Mouse (Mus musculus) spleen, adult 18-20 months (tissue): Measurements from ENCODE around the gene Rpl3.

Source experiments
- DNase-seq, 2 experiments: peaks; one replicate each; pipeline ENCODE4 v3.0.0; 2022; ENCODE audit warnings: mixed read lengths in 2 of 2

Rpl3 gene

DNA sequence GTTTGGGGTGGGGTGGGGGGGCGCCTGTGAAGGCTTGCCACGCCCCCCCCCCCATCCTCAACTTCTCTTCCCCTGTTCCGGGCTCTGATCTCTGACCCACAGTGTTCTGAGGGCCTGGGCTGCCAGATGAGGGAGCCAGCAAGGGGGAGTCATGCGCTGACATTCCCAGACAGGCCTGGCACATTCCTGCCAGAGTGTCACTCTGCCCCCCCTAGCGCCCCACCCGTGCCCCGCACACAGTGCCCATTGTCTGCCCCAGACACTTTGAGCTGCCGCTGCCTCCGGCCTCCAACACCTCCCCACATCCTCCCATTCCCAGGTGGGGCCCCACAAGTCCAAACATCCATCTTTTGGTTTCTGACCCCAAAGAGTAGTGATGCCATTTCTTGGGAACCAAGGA lies 29.3 kb downstream of the Rpl3 start:
- DNase-seq: no peak

GRCm38 (mm10) chr15:80061071-80061550 lies 30.6 kb downstream of the Rpl3 start:
- DNase-seq: no peak

DNA sequence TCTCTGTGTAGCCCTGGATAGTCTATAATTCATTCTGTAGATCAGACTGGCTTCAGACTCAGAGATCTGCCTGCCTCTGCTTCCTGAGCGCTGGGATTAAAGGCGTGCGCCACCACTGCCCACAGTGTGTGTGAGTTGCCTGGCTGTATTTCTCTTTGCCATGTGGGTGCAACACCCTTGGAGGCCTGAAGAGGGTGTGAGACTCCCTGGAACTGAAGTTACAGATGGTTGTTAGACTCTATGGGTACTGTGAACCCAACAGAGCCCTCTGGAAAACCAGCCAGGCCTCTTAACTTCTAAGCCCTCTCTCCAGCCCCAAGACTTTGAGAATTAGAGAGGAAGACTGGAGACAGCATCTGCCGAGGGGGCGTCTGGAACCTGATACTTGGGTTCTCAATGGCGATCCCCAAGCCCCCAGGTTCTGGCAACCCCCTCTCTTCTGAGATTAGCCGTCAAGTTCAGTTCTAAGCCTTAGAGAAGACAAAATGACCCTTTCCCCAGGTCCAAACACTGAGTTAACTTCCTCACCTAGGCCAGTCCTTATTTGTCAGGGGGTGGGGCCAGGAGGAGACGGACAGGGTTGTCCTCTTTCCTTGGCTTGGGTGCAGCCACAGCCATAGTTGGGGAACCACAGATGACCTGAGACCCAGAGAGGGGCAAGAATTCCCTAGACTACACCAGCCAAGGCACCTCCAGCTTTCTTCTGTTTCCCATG lies 31.2 kb downstream of the Rpl3 start:
- DNase-seq: no peak

- DNase-seq: no peak
Measured at GRCm38 (mm10) chr15:80059606-80060005, 32.1 kb downstream of the Rpl3 start.

- DNase-seq: no peak
Measured at GRCm38 (mm10) chr15:80058151-80058550, 33.5 kb downstream of the Rpl3 start.

DNA sequence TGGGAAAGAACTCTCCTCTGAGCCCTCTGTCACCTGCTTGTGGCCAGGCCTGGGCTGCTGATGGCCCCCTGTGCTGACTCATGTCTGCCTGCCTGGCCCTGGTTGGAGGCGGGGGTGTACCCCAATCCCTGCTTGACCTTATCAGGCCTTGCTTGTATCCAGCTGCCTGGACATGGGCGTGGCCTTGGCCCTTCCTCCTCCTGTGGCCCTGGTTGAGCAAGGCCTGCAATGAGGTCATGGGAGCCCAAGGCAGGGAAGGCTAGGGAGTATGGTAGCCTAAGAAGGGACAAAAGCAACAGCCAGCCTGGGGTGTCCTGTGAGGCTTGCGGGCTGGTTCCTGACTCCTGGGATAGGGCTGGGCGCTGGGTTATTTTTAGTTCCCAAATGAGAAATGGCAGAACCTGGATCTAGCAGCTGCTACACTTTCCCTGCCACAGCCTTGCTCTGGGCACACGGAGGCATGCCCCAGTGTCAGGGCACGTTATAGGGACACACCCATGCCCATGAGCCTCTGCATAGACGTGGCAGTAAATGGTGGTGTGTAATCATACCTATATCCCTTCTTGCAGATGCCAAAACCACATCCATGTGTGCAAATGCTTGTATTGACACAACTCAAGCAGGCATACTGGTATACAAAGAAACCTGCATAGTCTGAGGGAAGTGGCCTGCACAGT lies 37.5 kb downstream of the Rpl3 start:
- DNase-seq: no peak

- no peak for DNase-seq
Measured at GRCm38 (mm10) chr15:80053381-80054033, 38.2 kb downstream of the Rpl3 start.

- DNase-seq: no peak
Measured at GRCm38 (mm10) chr15:80051782-80052181, 39.9 kb downstream of the Rpl3 start.

DNA sequence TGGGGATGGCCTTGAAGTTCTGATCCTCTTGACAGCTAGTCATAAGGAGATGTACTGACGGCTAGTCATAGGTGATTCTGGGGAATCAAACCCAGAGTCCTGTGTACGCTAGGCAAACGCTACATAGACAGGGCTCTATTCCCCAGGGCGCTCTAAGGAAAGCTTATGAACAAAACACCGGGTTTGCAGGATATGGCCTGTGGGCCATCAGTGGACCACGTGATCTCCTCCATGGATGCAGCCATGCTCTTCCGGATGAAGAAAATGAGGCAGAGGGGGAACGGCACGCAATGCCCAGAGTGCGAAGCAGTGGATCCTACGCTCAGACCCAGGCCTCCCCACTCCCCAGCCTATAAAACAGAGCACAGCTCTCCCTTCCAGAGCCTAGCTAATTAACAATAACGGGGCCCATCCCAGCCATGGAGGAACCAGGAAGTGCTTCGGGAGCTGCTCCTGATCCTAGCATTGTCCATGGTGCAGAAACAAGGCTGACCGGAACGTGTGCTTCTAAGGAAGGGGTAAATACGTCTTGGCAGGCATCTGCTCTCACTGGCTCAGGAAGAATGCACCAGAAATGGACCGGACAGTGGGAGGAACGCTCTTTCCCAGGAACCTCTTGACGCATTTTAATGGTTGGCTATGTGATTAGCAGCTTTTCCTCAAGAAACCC lies 40.4 kb downstream of the Rpl3 start:
- DNase-seq: no peak

DNA sequence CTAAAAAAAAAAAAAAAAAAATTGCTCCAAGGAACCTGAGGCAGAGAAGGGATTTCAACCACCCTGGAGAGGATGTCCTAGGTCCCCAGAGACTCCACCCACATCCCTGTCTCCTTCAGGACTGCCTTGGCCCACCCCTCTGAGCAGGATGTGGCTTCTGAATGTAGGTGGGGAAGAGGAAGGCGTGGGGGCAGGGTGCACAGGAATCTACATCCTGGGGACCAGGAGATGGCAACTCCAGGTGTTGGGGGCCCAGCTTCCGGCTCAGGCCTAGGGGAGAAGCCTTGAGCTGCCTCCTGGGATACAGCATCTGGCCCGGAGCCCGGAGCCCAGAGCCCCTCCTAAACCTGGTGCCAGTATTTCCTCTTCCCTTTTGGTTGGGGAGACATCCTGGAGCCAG lies 41.6 kb downstream of the Rpl3 start:
- DNase-seq: no peak

DNA sequence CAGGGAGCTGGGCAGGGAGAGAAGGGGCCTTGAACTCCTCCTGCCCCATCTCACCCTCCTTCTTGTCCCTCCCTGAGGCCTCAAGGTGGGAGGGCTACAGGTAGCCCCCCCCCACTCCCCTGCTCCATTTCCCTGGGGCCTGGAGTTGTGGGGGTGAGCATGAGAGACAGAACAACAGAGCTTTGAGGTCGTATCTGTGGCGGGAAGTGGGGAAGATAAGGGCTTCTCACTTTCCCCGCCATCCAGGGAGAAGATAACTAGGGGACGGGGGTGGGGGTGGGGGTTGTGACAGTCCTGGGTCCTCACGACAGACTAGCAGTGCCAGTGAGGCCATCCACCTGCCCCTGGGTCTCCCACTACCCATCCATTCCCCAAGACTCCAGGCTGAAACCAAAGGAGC lies 43.7 kb downstream of the Rpl3 start:
- DNase-seq: no peak

DNA sequence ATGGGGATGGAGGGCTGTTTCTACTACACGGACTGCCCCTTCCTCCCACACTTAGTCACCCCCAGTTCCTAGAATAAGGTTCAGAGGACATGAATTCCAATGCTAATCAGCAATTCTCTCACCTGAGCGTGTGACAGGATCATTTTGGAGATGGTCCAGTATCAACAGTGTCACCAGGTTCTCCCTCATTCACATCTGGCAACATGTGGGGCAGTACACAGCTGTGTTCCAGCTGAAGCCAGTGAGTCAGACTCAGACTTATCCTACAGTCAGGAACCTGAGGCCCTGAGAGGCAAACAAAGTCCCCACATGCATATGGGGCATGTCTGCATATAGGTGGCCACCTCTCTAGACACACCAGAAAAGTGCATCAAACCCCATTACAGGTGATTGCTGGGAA lies 44.4 kb downstream of the Rpl3 start:
- DNase-seq: no peak

DNA sequence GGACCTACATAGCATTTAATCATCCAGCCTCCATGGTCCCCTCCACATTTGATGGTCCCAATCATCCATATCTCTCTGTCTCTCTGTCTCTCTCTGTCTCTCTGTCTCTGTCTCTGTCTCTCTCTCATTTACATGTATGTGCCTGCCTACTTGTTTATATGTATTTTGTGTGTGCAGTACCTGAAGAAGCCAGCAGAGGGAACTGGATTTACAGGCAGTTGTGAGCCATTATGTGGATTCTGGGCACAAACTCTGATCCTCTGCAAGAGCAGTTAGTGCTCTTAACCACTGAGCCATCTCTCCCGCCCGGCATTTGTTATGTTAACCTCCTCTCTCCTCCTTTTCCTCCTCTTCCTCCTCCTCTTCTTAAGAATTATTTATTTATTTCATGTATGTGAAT lies 45.9 kb downstream of the Rpl3 start:
- no peak for DNase-seq

- DNase-seq: no peak
Measured at GRCm38 (mm10) chr15:80044249-80044648, 47.4 kb downstream of the Rpl3 start.

- no peak for DNase-seq
Measured at GRCm38 (mm10) chr15:80042152-80042551, 49.5 kb downstream of the Rpl3 start.

DNA sequence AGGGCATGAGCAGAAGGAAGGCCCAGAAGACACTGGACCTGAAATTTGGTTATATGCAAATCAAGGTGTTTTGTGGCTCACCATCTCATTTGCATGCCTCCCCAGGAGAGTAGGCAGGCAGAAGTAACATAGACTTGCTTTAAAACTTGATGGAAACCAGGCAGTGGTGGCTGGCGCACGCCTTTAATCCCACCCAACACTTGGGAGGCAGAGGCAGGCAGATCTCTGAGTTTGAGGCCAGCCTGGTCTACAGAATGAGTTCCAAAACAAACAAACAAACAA lies 53.6 kb downstream of the Rpl3 start:
- no peak for DNase-seq

GRCm38 (mm10) chr15:80037255-80038109 lies 54.2 kb downstream of the Rpl3 start:
- no peak for DNase-seq

GRCm38 (mm10) chr15:80035341-80035885 lies 56.3 kb downstream of the Rpl3 start:
- DNase-seq: no peak

GRCm38 (mm10) chr15:80034913-80035312 lies 56.8 kb downstream of the Rpl3 start:
- no peak for DNase-seq

- DNase-seq: no peak
Measured at GRCm38 (mm10) chr15:80034366-80034765, 57.3 kb downstream of the Rpl3 start.

- DNase-seq: no peak
Measured at GRCm38 (mm10) chr15:80031133-80031532, 60.5 kb downstream of the Rpl3 start.

GRCm38 (mm10) chr15:80030399-80030798 lies 61.3 kb downstream of the Rpl3 start:
- no peak for DNase-seq
